In genomic region chr11:80724701-80725100, GRCm38 (mm10) we compare ENCODE assay signal across 17 mouse cellular contexts. TPM values are rescaled to one million over a fixed set of nuclear protein-coding genes. Genes with fewer than 3 reads are reported as not detected.
DNase-seq lines count a peak whose midpoint lies in the region; ATAC-seq and TF ChIP-seq lines count a peak whose summit lies in the region.
"Had no signal": no experiment of that assay in that cellular context is flagged by ENCODE, and none has a peak within 500 bp of the region (broad histone marks: within the 10 kb centered on the region; RNA-seq: fewer than 3 reads in every experiment).

No protein-coding gene starts in this region.

- 57% methylated on average over 12 of the region's 12 CpGs for WGBS in forebrain, postnatal 0 days
- 78% methylated on average over 12 of the region's 12 CpGs for WGBS in forebrain, embryonic 12.5 days
- WGBS in lung, embryonic 14.5 days: 62% methylated on average over 12 of the region's 12 CpGs
- WGBS in neural tube, embryonic 15.5 days: 60% methylated on average over 12 of the region's 12 CpGs

- no peaks in the 10 kb centered on the region for H3K4me1 ChIP-seq in forebrain, postnatal 0 days (ENCODE audit: insufficient read depth)
- 0 out of 2 replicates have a peak, but pooled peaks cover 4% of the 10 kb centered on the region for H3K4me1 ChIP-seq in forebrain, embryonic 12.5 days
- H3K4me1 ChIP-seq in lung, embryonic 14.5 days (ENCODE audit: insufficient read depth): no peaks in the 10 kb centered on the region
- peaks cover 22% of the 10 kb centered on the region for H3K4me1 ChIP-seq in brown adipose tissue, adult 24 weeks (ENCODE audit: control insufficient read depth, insufficient read depth, insufficient read length, low read length)
- peaks cover 3% of the 10 kb centered on the region; the same call in 1 of the 2 replicates for H3K4me1 ChIP-seq in neural tube, embryonic 15.5 days
- H3K4me1 ChIP-seq: embryonic facial prominence, embryonic 15.5 days; megakaryocyte, embryonic 14.5 days had no signal

- no peak overlapping the region for H3K4me2 ChIP-seq in forebrain, postnatal 0 days (ENCODE audit: low read depth)
- H3K4me2 ChIP-seq in forebrain, embryonic 12.5 days: no peak overlapping the region
- H3K4me2 ChIP-seq in lung, embryonic 14.5 days: no peak overlapping the region
- H3K4me2 ChIP-seq in neural tube, embryonic 15.5 days: no peak overlapping the region
- H3K4me2 ChIP-seq: embryonic facial prominence, embryonic 15.5 days; heart, embryonic 11.5 days; liver, embryonic 11.5 days had no signal

- H3K27ac ChIP-seq in forebrain, postnatal 0 days (ENCODE audit: low read depth, low read length): no peak overlapping the region
- no peak overlapping the region for H3K27ac ChIP-seq in forebrain, embryonic 12.5 days
- no peak overlapping the region for H3K27ac ChIP-seq in lung, embryonic 14.5 days (ENCODE audit: low read depth)
- peak overlapping the region; percentile 63; the same call in 1 of the 2 replicates for H3K27ac ChIP-seq in brown adipose tissue, adult 24 weeks (replicated peaks; ENCODE audit: low read depth, low read length)
- H3K27ac ChIP-seq in neural tube, embryonic 15.5 days (replicated peaks): no peak overlapping the region
- H3K27ac ChIP-seq: embryonic facial prominence, embryonic 15.5 days had no signal

- no peak overlapping the region for H3K4me3 ChIP-seq in forebrain, postnatal 0 days (ENCODE audit: low read depth, low read length)
- H3K4me3 ChIP-seq in forebrain, embryonic 12.5 days (replicated peaks): no peak overlapping the region
- no peak overlapping the region for H3K4me3 ChIP-seq in lung, embryonic 14.5 days (ENCODE audit: low read depth, low read length)
- H3K4me3 ChIP-seq in brown adipose tissue, adult 24 weeks (ENCODE audit: insufficient read depth, low read depth, low read length): no peak overlapping the region
- H3K4me3 ChIP-seq in neural tube, embryonic 15.5 days (replicated peaks): no peak overlapping the region
- H3K4me3 ChIP-seq: embryonic facial prominence, embryonic 15.5 days; megakaryocyte, embryonic 14.5 days had no signal

- TF ChIP-seq CTCF in forebrain, postnatal 0 days (IDR thresholded peaks at IDR 0.05; ENCODE audit: low read depth): peak; percentile 24; the same call in 1 of the 2 replicates
- TF ChIP-seq CTCF in lung, embryonic 14.5 days (IDR thresholded peaks at IDR 0.05; ENCODE audit: low read depth): no peak

- H3K9ac ChIP-seq in forebrain, postnatal 0 days: no peak overlapping the region
- no peak overlapping the region for H3K9ac ChIP-seq in forebrain, embryonic 12.5 days
- no peak overlapping the region for H3K9ac ChIP-seq in lung, embryonic 14.5 days
- H3K9ac ChIP-seq in neural tube, embryonic 15.5 days (replicated peaks): no peak overlapping the region
- H3K9ac ChIP-seq: embryonic facial prominence, embryonic 15.5 days had no signal

- ATAC-seq in forebrain, postnatal 0 days: peak; percentile 45
- ATAC-seq in forebrain, embryonic 12.5 days (ENCODE audit: low FRiP score): no peak
- no peak for ATAC-seq in lung, embryonic 14.5 days (ENCODE audit: insufficient read depth)
- no peak for ATAC-seq in neural tube, embryonic 15.5 days (ENCODE audit: low FRiP score)
- ATAC-seq: hindbrain, embryonic 16.5 days; lung, postnatal 0 days had no signal

- no peaks in the 10 kb centered on the region for H3K27me3 ChIP-seq in forebrain, postnatal 0 days (ENCODE audit: insufficient read depth, low read length)
- no peaks in the 10 kb centered on the region for H3K27me3 ChIP-seq in forebrain, embryonic 12.5 days
- H3K27me3 ChIP-seq in lung, embryonic 14.5 days (ENCODE audit: insufficient read depth, low read length): no peaks in the 10 kb centered on the region
- H3K27me3 ChIP-seq in neural tube, embryonic 15.5 days (replicated peaks): no peaks in the 10 kb centered on the region
- H3K27me3 ChIP-seq: embryonic facial prominence, embryonic 15.5 days; megakaryocyte, embryonic 14.5 days had no signal

- H3K36me3 ChIP-seq in forebrain, postnatal 0 days (ENCODE audit: insufficient read depth): no peaks in the 10 kb centered on the region
- H3K36me3 ChIP-seq in forebrain, embryonic 12.5 days (replicated peaks): no peaks in the 10 kb centered on the region
- H3K36me3 ChIP-seq in lung, embryonic 14.5 days (ENCODE audit: insufficient read depth): no peaks in the 10 kb centered on the region
- H3K36me3 ChIP-seq in neural tube, embryonic 15.5 days: no peaks in the 10 kb centered on the region
- H3K36me3 ChIP-seq: embryonic facial prominence, embryonic 15.5 days had no signal

- H3K9me3 ChIP-seq in forebrain, postnatal 0 days (ENCODE audit: low read length): no peaks in the 10 kb centered on the region
- H3K9me3 ChIP-seq in forebrain, embryonic 12.5 days: no peaks in the 10 kb centered on the region
- H3K9me3 ChIP-seq in lung, embryonic 14.5 days (ENCODE audit: low read depth, low read length): no peaks in the 10 kb centered on the region
- no peaks in the 10 kb centered on the region for H3K9me3 ChIP-seq in neural tube, embryonic 15.5 days (replicated peaks)
- H3K9me3 ChIP-seq: embryonic facial prominence, embryonic 15.5 days; megakaryocyte, embryonic 14.5 days had no signal

- peak; percentile 50 for DNase-seq in forebrain, postnatal 0 days
- peak; percentile 26 to 46 for DNase-seq in kidney, postnatal 4 days
- no peak for DNase-seq in kidney, adult 9 months
- peak; percentile 42 for DNase-seq in lung, embryonic 14.5 days
- DNase-seq in lung, adult 18-20 months: no peak
- DNase-seq: cerebellum, adult 18-20 months; kidney, adult 8-10 months; thymus, adult 2 months had no signal

RNA-seq across cellular contexts. Expression of gene Myo1d, which starts 55.1 kb away (rescaled TPM):
- total RNA-seq in forebrain, postnatal 0 days (2014; rRNA removed): 1.7 and 3.4 TPM in 2 replicates
- 0.88 and 1.2 TPM in 2 replicates for polyA plus RNA-seq in forebrain, postnatal 0 days (2015; fragmentation: Nextera tagmentation; extraction: Ambion mirVana)
- polyA plus RNA-seq in forebrain, embryonic 12.5 days (2016; fragmentation: Nextera tagmentation; extraction: Ambion mirVana): 2.4 and 2.8 TPM in 2 replicates
- polyA plus RNA-seq in lung, embryonic 14.5 days (2014; fragmentation: Nextera tagmentation; extraction: Ambion mirVana): 16.1 and 17.2 TPM in 2 replicates
- 2.5 and 3.0 TPM in 2 replicates for polyA plus RNA-seq in brown adipose tissue, adult 24 weeks (2012; ENCODE audit: insufficient read depth, insufficient read length, missing spikeins)
- 2.6 and 6.9 TPM in 2 replicates for polyA plus RNA-seq in neural tube, embryonic 15.5 days (2015; fragmentation: Nextera tagmentation; extraction: Ambion mirVana)

Comparison
In these comparisons a context has a peak if more than half of its experiments do, and no peak if none do; other contexts are left out.
1. DNase-seq: peak in forebrain, postnatal 0 days (single experiment), kidney, postnatal 4 days (2 of 2) and lung, embryonic 14.5 days (single experiment); none in kidney, adult 9 months (single experiment) and lung, adult 18-20 months (0 of 2).